Mouse (Mus musculus): ENCODE results near the gene Calr4. TPM values are rescaled to one million over a fixed set of nuclear protein-coding genes. Genes with fewer than 3 reads are reported as not detected.
A peak's percentile ranks its signal among the peaks of the same experiment; 100 is the strongest.

The Calr4 gene
- polyA plus RNA-seq, 1 experiment from 2014 or later: not detected

- H3K27me3 ChIP-seq (ENCODE audit: control insufficient read depth, insufficient read depth, low read depth, low read length): no peaks in the 10 kb centered on the region
- H3K4me3 ChIP-seq (ENCODE audit: low read depth, low read length): no peak overlapping the region
- no peaks in the 10 kb centered on the region for H3K9me3 ChIP-seq (replicated peaks; ENCODE audit: control insufficient read depth, low read length)
- H3K4me1 ChIP-seq (ENCODE audit: control insufficient read depth, low read depth, low read length): no peaks in the 10 kb centered on the region; the same call in 1 of the 2 replicates
- WGBS (ENCODE audit: insufficient replicate concordance): 58% methylated on average over 6 of the region's 6 CpGs
- no peaks in the 10 kb centered on the region for H3K36me3 ChIP-seq (ENCODE audit: control insufficient read depth, insufficient read depth)
- ATAC-seq (ENCODE audit: low read depth): peak; percentile 24; the same call in 1 of the 2 replicates
- no peak overlapping the region for H3K4me2 ChIP-seq (ENCODE audit: low read depth, low read length)
- H3K27ac ChIP-seq (ENCODE audit: low read length): no peak overlapping the region
- no peak overlapping the region for H3K9ac ChIP-seq (ENCODE audit: low read depth, low read length)
Observed at GRCm38 (mm10) chr4:109262068-109262467, 27.8 kb downstream of the Calr4 start.

- H3K36me3 ChIP-seq (ENCODE audit: control insufficient read depth, insufficient read depth): no peaks in the 10 kb centered on the region
- no peak overlapping the region for H3K4me2 ChIP-seq (ENCODE audit: low read depth, low read length)
- H3K4me1 ChIP-seq (ENCODE audit: control insufficient read depth, low read depth, low read length): no peaks in the 10 kb centered on the region
- no peak overlapping the region for H3K27ac ChIP-seq (ENCODE audit: low read length)
- ATAC-seq (ENCODE audit: low read depth): no peak
- H3K4me3 ChIP-seq (ENCODE audit: low read depth, low read length): no peak overlapping the region
- no peaks in the 10 kb centered on the region for H3K9me3 ChIP-seq (replicated peaks; ENCODE audit: control insufficient read depth, low read length)
- 76% methylated on average over 3 of the region's 3 CpGs for WGBS (ENCODE audit: insufficient replicate concordance)
- H3K9ac ChIP-seq (ENCODE audit: low read depth, low read length): no peak overlapping the region
- H3K27me3 ChIP-seq (ENCODE audit: control insufficient read depth, insufficient read depth, low read depth, low read length): no peaks in the 10 kb centered on the region
Observed at GRCm38 (mm10) chr4:109266056-109266455, 31.8 kb downstream of the Calr4 start.

- H3K36me3 ChIP-seq (ENCODE audit: control insufficient read depth, insufficient read depth): no peaks in the 10 kb centered on the region
- H3K27me3 ChIP-seq (ENCODE audit: control insufficient read depth, insufficient read depth, low read depth, low read length): no peaks in the 10 kb centered on the region
- 71% methylated on average over 2 of the region's 2 CpGs for WGBS (ENCODE audit: insufficient replicate concordance)
- no peak overlapping the region for H3K4me2 ChIP-seq (ENCODE audit: low read depth, low read length)
- H3K27ac ChIP-seq (ENCODE audit: low read length): no peak overlapping the region
- H3K4me3 ChIP-seq (ENCODE audit: low read depth, low read length): no peak overlapping the region
- no peaks in the 10 kb centered on the region for H3K4me1 ChIP-seq (ENCODE audit: control insufficient read depth, low read depth, low read length)
- ATAC-seq (ENCODE audit: low read depth): no peak
- H3K9ac ChIP-seq (ENCODE audit: low read depth, low read length): no peak overlapping the region
- no peaks in the 10 kb centered on the region for H3K9me3 ChIP-seq (replicated peaks; ENCODE audit: control insufficient read depth, low read length)
Observed at GRCm38 (mm10) chr4:109266744-109267143, 32.5 kb downstream of the Calr4 start.

- Histone ChIP-seq H3K4me3 (ENCODE audit: low read depth, low read length) (no peak overlapping the region), H3K27me3 (ENCODE audit: control insufficient read depth, insufficient read depth, low read depth, low read length) (no peaks in the 10 kb centered on the region), H3K36me3 (ENCODE audit: control insufficient read depth, insufficient read depth) (no peaks in the 10 kb centered on the region), H3K9ac (ENCODE audit: low read depth, low read length) (no peak overlapping the region), H3K4me2 (ENCODE audit: low read depth, low read length) (no peak overlapping the region), H3K4me1 (ENCODE audit: control insufficient read depth, low read depth, low read length) (no peaks in the 10 kb centered on the region), H3K9me3 (replicated peaks; ENCODE audit: control insufficient read depth, low read length) (no peaks in the 10 kb centered on the region), H3K27ac (ENCODE audit: low read length) (no peak overlapping the region)
- no peak for ATAC-seq (ENCODE audit: low read depth)
- 65% methylated on average over 3 of the region's 3 CpGs for WGBS (ENCODE audit: insufficient replicate concordance)
Observed at GRCm38 (mm10) chr4:109267452-109267851, 33.2 kb downstream of the Calr4 start.

- 52% methylated on average over 3 of the region's 3 CpGs for WGBS (ENCODE audit: insufficient replicate concordance)
- Histone ChIP-seq H3K27ac (ENCODE audit: low read length) (no peak overlapping the region), H3K9ac (ENCODE audit: low read depth, low read length) (no peak overlapping the region), H3K27me3 (ENCODE audit: control insufficient read depth, insufficient read depth, low read depth, low read length) (no peaks in the 10 kb centered on the region), H3K4me1 (ENCODE audit: control insufficient read depth, low read depth, low read length) (no peaks in the 10 kb centered on the region), H3K9me3 (replicated peaks; ENCODE audit: control insufficient read depth, low read length) (no peaks in the 10 kb centered on the region), H3K36me3 (ENCODE audit: control insufficient read depth, insufficient read depth) (no peaks in the 10 kb centered on the region), H3K4me2 (ENCODE audit: low read depth, low read length) (no peak overlapping the region), H3K4me3 (ENCODE audit: low read depth, low read length) (no peak overlapping the region)
- ATAC-seq (ENCODE audit: low read depth): no peak
Observed at GRCm38 (mm10) chr4:109268903-109269302, 34.6 kb downstream of the Calr4 start.

- H3K9me3 ChIP-seq (replicated peaks; ENCODE audit: control insufficient read depth, low read length): no peaks in the 10 kb centered on the region
- 53% methylated on average over 4 of the region's 4 CpGs for WGBS (ENCODE audit: insufficient replicate concordance)
Observed at GRCm38 (mm10) chr4:109271803-109272202, 37.5 kb downstream of the Calr4 start.

GRCm38 (mm10) chr4:109273586-109274240, 39.4 kb downstream of the Calr4 start:
- Histone ChIP-seq H3K4me2 (ENCODE audit: low read depth, low read length) (no peak overlapping the region), H3K36me3 (ENCODE audit: control insufficient read depth, insufficient read depth) (no peaks in the 10 kb centered on the region), H3K27ac (ENCODE audit: low read length) (no peak overlapping the region), H3K4me3 (ENCODE audit: low read depth, low read length) (no peak overlapping the region), H3K27me3 (ENCODE audit: control insufficient read depth, insufficient read depth, low read depth, low read length) (no peaks in the 10 kb centered on the region), H3K4me1 (ENCODE audit: control insufficient read depth, low read depth, low read length) (no peaks in the 10 kb centered on the region), H3K9me3 (replicated peaks; ENCODE audit: control insufficient read depth, low read length) (no peaks in the 10 kb centered on the region), H3K9ac (ENCODE audit: low read depth, low read length) (no peak overlapping the region)
- no peak for ATAC-seq (ENCODE audit: low read depth)
- 82% methylated on average over 2 of the region's 2 CpGs for WGBS (ENCODE audit: insufficient replicate concordance)

More at GRCm38 (mm10) chr4:109271803-109272202, 37.5 kb downstream of the Calr4 start:
- H3K27me3 ChIP-seq (ENCODE audit: control insufficient read depth, insufficient read depth, low read depth, low read length): no peaks in the 10 kb centered on the region
- no peak overlapping the region for H3K4me3 ChIP-seq (ENCODE audit: low read depth, low read length)
- no peaks in the 10 kb centered on the region for H3K36me3 ChIP-seq (ENCODE audit: control insufficient read depth, insufficient read depth)
- no peak overlapping the region for H3K27ac ChIP-seq (ENCODE audit: low read length)
- no peak overlapping the region for H3K9ac ChIP-seq (ENCODE audit: low read depth, low read length)
- no peak overlapping the region for H3K4me2 ChIP-seq (ENCODE audit: low read depth, low read length)
- no peak for ATAC-seq (ENCODE audit: low read depth)
- H3K4me1 ChIP-seq (ENCODE audit: control insufficient read depth, low read depth, low read length): no peaks in the 10 kb centered on the region

- WGBS (ENCODE audit: insufficient replicate concordance): 2% methylated on average over 37 of the region's 44 CpGs
- no peaks in the 10 kb centered on the region for H3K27me3 ChIP-seq (ENCODE audit: control insufficient read depth, insufficient read depth, low read depth, low read length)
Observed at GRCm38 (mm10) chr4:109279689-109280458, 45.6 kb downstream of the Calr4 start, which contains the start of gene Eps15. Gene Eps15, plus strand, starts transcription at chr4:109280268.

More at GRCm38 (mm10) chr4:109279689-109280458, 45.6 kb downstream of the Calr4 start, which contains the start of gene Eps15:
- ATAC-seq (ENCODE audit: low read depth): peak; percentile 96
- H3K4me2 ChIP-seq (ENCODE audit: low read depth, low read length): peak within 1 kb of the TSS; percentile 81
- peak within 1 kb of the TSS; percentile 93 for H3K27ac ChIP-seq (ENCODE audit: low read length)
- H3K9ac ChIP-seq (ENCODE audit: low read depth, low read length): peak within 1 kb of the TSS; percentile 98
- H3K4me3 ChIP-seq (ENCODE audit: low read depth, low read length): peak within 1 kb of the TSS; percentile 96
- H3K36me3 ChIP-seq (ENCODE audit: control insufficient read depth, insufficient read depth): no peaks in the 10 kb centered on the region
- peaks cover 21% of the 10 kb centered on the region for H3K4me1 ChIP-seq (ENCODE audit: control insufficient read depth, low read depth, low read length)
- no peaks in the 10 kb centered on the region for H3K9me3 ChIP-seq (replicated peaks; ENCODE audit: control insufficient read depth, low read length)
